Mouse (Mus musculus) adrenal gland, adult 8-10 months (tissue): Measurements from ENCODE around the gene Bcl2l2. TPM values are rescaled to one million over a fixed set of nuclear protein-coding genes. Genes with fewer than 3 reads are reported as not detected.

Experiments
- DNase-seq: peaks from one replicate; pipeline ENCODE4 v3.0.0; 2022
- total RNA-seq, 4 experiments: library from RNA; stranded (reverse); gene quantifications; 2 replicates each; pipeline ENCODE4 v1.2.4; 2022

The Bcl2l2 gene
- total RNA-seq: 10 to 100 TPM; 62.9 to 88.0 (median 73.9) TPM

DNA sequence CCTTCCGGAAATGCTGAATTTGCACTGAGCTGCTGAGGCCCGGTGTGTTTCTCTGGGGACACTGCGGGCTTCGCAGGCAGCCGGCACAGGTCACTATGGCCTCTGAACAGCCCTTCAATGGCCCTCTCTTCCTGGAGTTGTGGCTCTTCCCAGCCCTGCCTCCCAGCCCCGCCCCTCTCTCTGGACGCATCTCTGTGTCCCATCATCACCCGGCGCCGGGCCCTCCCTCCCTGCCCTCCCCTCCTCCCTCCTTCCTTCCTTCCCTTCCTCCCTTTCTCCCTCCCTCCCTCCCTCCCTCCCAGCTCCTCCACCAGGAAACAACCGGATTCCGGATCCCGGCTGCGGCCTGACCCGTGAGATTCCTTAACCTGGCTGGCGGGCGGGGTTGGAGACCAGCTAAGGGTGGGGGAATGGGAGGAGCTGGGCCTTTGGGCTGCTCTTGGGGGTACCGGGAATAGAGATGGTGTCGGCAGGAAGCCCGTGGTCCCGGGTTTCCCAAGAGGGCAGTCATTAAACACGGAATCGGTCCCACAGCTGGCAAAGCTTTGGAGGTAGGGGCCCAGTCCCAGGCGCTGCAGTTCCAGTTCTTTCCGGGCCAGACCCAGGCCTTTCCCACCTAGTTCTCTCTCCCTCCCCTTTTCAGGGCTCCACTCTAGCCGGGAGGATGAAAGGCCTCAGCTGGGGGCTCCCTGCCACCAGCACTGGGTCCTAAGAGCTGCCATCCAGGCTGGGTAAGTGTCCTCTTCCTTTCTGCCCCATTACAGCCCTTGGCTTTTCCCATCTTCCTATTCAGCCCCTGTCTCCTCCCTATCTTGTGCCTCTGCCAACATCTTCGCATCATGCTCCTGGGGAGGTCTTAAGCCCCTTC is at the start of gene Bcl2l2, which contains the start of gene Gm20521:
Gene Bcl2l2, plus strand, starts transcription at position 224 of the 868 bp plus-strand sequence.
Gene Gm20521, plus strand, starts transcription at position 288 of the 868 bp plus-strand sequence.
- DNase-seq: peak; percentile 76

- peak; percentile 24 for DNase-seq
Measured at GRCm38 (mm10) chr14:54843461-54843860, 39.7 kb upstream of the Bcl2l2 start.

DNA sequence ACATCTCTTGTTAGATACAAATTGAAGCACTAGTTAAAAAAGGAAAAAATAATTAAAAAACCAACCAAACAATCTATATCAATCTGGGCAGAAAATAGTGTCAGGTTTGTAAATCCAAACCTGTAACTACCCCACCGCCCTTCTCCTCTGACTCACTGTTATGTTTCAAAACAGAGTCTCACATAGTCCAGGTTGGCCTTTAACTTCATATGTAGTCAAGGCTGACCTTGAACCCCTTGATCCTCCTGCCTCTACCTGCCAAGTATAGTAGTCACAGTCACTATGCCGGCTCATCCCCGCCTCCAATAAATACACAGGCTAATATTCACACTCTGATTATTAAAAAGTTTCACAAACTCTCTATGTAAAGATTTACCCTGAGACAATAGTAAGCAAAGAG is 27.5 kb upstream of the Bcl2l2 start:
- DNase-seq: no peak

DNA sequence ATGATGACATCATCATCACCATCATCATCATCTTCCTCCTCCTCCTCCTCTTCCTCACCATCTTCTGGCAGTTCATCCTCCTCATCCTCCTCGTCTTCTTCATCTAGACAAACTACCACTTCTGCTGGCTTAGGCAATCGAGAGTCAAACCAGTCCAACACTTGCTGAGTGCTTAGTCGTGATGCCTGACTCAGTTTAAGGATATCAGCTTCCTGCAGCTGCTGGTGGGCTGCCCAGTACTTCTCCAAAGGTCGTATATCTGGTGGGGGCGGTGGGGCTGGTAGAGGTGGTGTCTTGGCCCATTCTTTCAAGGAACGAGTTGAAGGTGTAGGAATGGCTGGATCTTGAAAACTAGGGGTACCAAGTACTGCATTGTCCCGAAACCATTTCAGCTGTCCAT is 26.5 kb upstream of the Bcl2l2 start:
- DNase-seq: no peak

GRCm38 (mm10) chr14:54857891-54858290 is 25.3 kb upstream of the Bcl2l2 start:
- DNase-seq: no peak

DNA sequence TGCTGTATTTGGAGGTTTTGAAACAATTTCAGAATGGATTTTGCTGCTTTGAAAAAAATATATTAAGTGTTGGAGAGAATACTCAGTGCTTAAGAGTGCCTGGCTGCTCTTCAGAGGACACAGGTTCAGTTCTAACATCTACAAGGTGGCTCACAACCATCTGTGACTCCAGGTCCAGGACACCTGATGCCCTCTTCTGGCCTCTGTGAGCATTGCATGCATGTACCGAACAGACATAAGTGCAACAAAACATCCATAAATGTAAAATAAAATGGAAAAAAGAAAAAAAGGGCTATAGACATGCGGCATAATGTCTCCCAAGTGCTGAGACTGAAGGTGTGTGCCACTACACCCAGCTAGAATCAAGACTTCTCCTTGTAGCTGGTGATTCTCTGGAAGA is 22.7 kb upstream of the Bcl2l2 start:
- no peak for DNase-seq

DNA sequence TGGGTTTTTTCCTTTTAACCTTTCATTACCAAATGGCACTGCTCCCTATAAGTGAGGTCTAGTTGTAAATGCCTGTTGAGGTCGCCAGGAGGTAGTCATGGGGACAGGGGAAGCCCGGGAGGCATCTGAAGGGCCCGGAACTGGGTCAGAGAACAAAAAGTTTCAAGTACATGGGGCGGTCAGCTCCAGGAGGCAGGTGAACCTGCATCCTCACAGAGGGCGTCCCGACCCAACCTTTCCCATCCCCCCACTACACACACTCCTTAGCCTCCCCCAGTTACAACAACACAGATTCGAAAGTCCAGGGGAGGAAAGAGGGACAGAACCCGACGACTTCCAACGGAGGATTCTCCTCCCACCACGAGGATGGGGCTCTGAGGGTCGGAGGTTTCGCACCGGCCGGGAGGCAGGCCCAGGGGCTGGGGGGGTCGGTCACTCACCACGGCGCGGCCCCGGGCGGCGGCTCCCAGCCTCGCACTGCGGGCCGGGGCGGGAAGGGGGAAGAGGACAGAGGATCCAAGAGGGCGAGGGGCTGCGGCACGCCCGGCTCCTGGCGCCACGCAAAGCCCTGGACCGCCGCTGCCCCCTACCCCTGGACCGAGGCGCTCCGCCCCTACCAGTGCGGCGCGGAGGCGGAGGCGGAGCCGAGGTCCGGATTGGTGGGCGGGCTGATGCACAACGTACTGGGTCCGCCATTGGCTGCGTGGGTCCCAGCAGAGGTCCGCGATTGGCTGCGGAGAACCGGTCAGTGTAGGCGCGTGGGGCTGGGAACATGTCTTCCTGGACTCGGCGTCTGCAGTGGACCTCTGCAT is 19.5 kb upstream of the Bcl2l2 start:
- DNase-seq: peak; percentile 90

GRCm38 (mm10) chr14:54864313-54865036 is 18.7 kb upstream of the Bcl2l2 start:
- DNase-seq: no peak

GRCm38 (mm10) chr14:54865626-54866025 is 17.6 kb upstream of the Bcl2l2 start:
- DNase-seq: no peak

- no peak for DNase-seq
Measured at GRCm38 (mm10) chr14:54866268-54866667, 16.9 kb upstream of the Bcl2l2 start.

GRCm38 (mm10) chr14:54866936-54867335 is 16.2 kb upstream of the Bcl2l2 start:
- DNase-seq: no peak

GRCm38 (mm10) chr14:54868026-54868425 is 15.2 kb upstream of the Bcl2l2 start:
- no peak for DNase-seq

DNA sequence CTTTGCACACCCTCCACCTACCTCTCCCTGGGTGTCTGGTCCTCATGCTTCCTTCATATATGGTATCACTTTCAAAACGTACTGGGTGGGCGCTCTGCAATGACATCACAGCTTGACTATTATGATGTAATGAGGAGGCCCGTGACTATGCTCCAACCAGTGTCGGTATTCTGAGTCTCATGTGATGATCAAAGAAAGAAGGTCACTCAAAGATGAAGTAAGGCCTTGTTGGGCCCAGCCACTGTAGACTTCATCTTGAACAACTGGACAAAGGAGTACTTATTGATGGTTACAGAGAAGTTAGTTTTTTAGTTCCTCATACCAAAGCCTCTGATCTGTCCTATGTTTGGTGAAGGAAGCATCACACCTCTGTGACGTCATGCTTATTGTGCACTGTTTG is 12.3 kb upstream of the Bcl2l2 start, which contains the start of gene Homez:
Gene Homez, minus strand, starts transcription at position 101 of the 400 bp plus-strand sequence.
- no peak for DNase-seq

DNA sequence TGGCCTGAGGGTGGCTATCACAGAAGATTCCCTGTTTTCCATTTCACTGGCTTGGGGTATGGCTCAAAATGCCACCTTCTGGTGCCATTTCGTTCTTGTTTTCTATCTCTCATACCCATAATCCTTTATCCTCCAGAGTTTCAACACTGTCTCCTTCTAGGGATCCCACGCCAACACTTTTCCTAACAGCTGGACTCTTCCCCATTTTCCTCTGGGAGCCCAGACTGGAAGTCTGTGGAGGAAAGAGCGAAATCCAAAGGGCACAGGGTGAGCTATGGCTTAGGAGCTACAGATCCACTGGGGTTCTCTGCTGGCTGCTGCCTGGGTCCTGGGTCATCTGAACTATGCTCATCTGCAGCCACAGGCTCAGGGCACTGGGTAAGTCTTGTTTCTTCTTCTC is 9.0 kb upstream of the Bcl2l2 start:
- DNase-seq: no peak

GRCm38 (mm10) chr14:54875844-54876538 is 7.2 kb upstream of the Bcl2l2 start:
- DNase-seq: no peak

DNA sequence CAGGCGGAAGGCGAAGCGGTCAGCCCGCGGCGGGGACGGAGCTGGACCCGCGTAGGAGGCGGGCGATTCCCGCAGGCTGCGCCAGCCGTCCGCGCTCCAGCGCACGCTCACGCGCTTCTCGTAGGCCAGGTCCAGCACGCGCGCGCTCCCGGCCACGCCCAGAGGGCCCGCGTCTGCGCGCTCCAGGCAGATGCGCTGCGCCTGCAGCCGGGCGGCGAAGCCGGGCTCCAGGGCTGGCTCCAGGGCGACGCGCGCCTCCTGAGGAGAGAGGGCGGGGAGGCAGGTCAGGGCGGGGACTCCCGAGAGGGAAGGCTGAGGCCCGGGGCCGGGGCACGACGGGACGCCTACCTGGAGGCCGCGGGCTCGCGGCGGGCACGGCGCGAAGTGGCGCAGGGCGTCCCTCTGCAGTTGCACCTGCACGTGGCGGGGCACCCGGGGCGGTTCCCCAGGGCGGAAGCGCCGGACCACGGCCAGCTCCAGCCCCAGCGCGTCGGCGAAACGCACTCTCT is 6.6 kb upstream of the Bcl2l2 start:
- peak; percentile 90 for DNase-seq

DNA sequence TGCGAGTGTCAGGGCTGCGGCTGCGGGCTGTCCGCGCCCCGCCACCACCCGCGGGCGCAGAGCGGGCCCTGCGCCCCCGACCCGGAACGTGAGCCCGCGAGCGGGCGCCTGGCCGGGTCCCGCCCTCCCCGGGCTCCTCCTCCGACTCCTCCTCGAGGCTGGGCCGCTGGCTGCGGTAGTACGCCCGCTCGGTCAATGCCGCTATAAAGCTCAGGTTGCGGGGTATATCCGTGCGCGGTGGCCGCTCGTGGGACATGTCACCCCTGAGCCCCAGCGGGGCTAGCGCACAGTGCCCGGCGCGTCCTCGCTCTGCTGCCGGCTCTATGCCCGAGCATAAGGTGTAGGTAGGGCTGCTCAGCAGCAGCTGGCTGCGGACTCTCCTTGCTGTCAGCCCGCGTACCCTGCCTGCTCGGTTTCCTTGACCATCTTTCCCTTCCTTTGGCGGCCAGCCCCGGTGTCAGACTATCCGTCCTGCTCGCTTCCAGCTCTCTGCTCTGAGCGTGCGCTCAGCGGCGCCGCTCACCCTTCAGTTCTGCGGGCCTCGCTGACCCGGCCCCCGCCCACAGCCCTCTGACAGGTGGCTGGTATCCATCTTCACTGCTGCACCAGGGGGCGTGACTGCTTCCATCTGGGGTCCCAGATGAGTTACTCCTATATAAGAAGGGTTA is 6.0 kb upstream of the Bcl2l2 start, which contains the start of gene Ppp1r3e:
Gene Ppp1r3e, minus strand, starts transcription at position 503 of the 668 bp plus-strand sequence.
- DNase-seq: peak; percentile 64

DNA sequence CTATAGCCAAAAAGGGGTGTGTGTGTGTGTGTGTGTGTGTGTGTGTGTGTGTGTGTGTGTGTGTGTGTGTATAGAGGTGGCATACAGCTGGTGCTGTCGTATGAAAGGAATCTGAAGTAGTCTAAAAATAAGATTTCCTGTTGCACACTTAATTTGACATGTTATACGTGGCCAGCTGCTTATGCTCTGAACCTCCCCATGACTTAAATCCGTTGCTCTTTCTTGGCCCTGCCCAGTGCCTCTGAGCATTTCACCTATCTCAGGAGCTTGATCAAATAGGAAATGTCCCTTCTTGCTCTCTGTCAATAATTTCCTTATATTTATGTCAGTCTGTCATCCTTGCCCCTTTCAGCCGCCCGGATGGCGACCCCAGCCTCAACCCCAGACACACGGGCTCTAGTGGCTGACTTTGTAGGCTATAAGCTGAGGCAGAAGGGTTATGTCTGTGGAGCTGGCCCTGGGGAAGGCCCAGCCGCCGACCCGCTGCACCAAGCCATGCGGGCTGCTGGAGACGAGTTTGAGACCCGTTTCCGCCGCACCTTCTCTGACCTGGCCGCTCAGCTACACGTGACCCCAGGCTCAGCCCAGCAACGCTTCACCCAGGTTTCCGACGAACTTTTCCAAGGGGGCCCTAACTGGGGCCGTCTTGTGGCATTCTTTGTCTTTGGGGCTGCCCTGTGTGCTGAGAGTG is 990 bp downstream of the Bcl2l2 start:
- DNase-seq: no peak

DNA sequence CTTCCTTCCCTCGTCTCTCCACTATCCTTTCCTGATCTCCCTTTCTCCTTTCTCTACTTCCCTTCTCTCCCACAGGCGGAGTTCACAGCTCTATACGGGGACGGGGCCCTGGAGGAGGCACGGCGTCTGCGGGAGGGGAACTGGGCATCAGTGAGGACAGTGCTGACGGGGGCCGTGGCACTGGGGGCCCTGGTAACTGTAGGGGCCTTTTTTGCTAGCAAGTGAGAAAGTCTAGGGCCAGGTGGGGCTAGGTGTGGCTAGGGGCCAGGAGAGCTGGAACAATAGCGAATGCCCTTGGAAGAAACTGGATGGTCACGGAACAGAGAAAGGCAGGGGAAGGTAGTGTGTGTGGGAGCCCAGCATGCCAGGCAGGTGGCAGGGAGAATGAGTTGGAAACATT is 2.1 kb downstream of the Bcl2l2 start:
- DNase-seq: no peak

GRCm38 (mm10) chr14:54892200-54892599 is 9.0 kb downstream of the Bcl2l2 start, which contains the start of gene Pabpn1:
Pabpn1 (plus strand) TSS chr14:54892500.
- no peak for DNase-seq
